ENCODE assay signal across 29 mouse cellular contexts in genomic region chr2:10265881-10266280, GRCm38 (mm10).
A peak's percentile ranks its signal among the peaks of the same experiment; 100 is the strongest.
DNase-seq lines count a peak whose midpoint lies in the region; ATAC-seq and TF ChIP-seq lines count a peak whose summit lies in the region.
"Had no signal": no experiment of that assay in that cellular context is flagged by ENCODE, and none has a peak within 500 bp of the region (broad histone marks: within the 10 kb centered on the region; RNA-seq: fewer than 3 reads in every experiment).

No protein-coding gene starts in this region.

- no peaks in the 10 kb centered on the region for H3K36me3 ChIP-seq in myocyte (ENCODE audit: control insufficient read depth, insufficient read depth)
- no peaks in the 10 kb centered on the region for H3K36me3 ChIP-seq in forebrain, embryonic 14.5 days (ENCODE audit: control insufficient read depth, insufficient read depth, low read length)
- H3K36me3 ChIP-seq: embryonic facial prominence, embryonic 10.5 days; heart, embryonic 12.5 days; hindbrain, embryonic 10.5 days; intestine, embryonic 15.5 days; limb, embryonic 12.5 days; midbrain, embryonic 10.5 days; neural tube, embryonic 15.5 days had no signal

- intact Hi-C loops in left cerebral cortex, postnatal 14 days (cut with DNase I), result no loop called here

- no peaks in the 10 kb centered on the region for H3K9me3 ChIP-seq in forebrain, embryonic 14.5 days (replicated peaks; ENCODE audit: control insufficient read depth, low read length)
- H3K9me3 ChIP-seq: embryonic facial prominence, embryonic 10.5 days; heart, embryonic 12.5 days; hindbrain, embryonic 10.5 days; intestine, embryonic 15.5 days; limb, embryonic 12.5 days; midbrain, embryonic 10.5 days; neural tube, embryonic 15.5 days had no signal

- H3K4me3 ChIP-seq in myocyte, result no peak overlapping the region
- no peak overlapping the region for H3K4me3 ChIP-seq in forebrain, embryonic 14.5 days (ENCODE audit: low read depth, low read length)
- H3K4me3 ChIP-seq: embryonic facial prominence, embryonic 10.5 days; heart, embryonic 12.5 days; hindbrain, embryonic 10.5 days; intestine, embryonic 15.5 days; layer of hippocampus, adult 2 months; limb, embryonic 12.5 days; midbrain, embryonic 10.5 days; neural tube, embryonic 15.5 days had no signal

- H3K4me2 ChIP-seq in myocyte (ENCODE audit: low read depth), result no peak overlapping the region
- no peak overlapping the region for H3K4me2 ChIP-seq in forebrain, embryonic 14.5 days (ENCODE audit: low read length)
- H3K4me2 ChIP-seq: heart, embryonic 12.5 days; intestine, embryonic 15.5 days; limb, embryonic 12.5 days; liver, embryonic 11.5 days; neural tube, embryonic 15.5 days had no signal

- ATAC-seq in forebrain, embryonic 14.5 days, result no peak
- ATAC-seq: forebrain, embryonic 16.5 days; hindbrain, embryonic 16.5 days; intestine, embryonic 15.5 days; liver, postnatal 0 days; lung, postnatal 0 days; Patski had no signal

- no peak overlapping the region for H3K9ac ChIP-seq in forebrain, embryonic 14.5 days (ENCODE audit: low read length)
- H3K9ac ChIP-seq: heart, embryonic 12.5 days; intestine, embryonic 15.5 days; limb, embryonic 12.5 days; liver, postnatal 0 days; neural tube, embryonic 15.5 days had no signal

- no peaks in the 10 kb centered on the region for H3K79me2 ChIP-seq in myocyte (ENCODE audit: control insufficient read depth, insufficient read depth)

- peak; percentile 38 to 47 for DNase-seq in frontal cortex, postnatal 36 days (ENCODE audit: low spot score in 2 of 2)
- no peak for DNase-seq in frontal cortex, postnatal 14 days (ENCODE audit: low spot score in 2 of 2)
- DNase-seq in left cerebral cortex, postnatal 14 days (ENCODE audit: low spot score in 2 of 2), result peak; percentile 33 to 60
- DNase-seq in left cerebral cortex, adult 11 months (ENCODE audit: low spot score), result no peak
- DNase-seq in NIH3T3 (ENCODE audit: low read depth), result peak; percentile 28
- DNase-seq in forebrain, embryonic 14.5 days (ENCODE audit: low spot score), result no peak
- DNase-seq: cerebellum, adult 11-12 months; cerebellum, postnatal 10 days; heart, adult 11 months; heart, postnatal 10 days; kidney, adult 9 months; kidney, postnatal 25 days; liver, postnatal 0 days; thymus, postnatal 14 days had no signal

- whole genome bisulfite sequencing in forebrain, embryonic 14.5 days, result 91% methylated on average over 5 of the region's 5 CpGs

- no peak overlapping the region for H3K27ac ChIP-seq in forebrain, embryonic 14.5 days (ENCODE audit: low read depth, low read length)
- H3K27ac ChIP-seq: embryonic facial prominence, embryonic 10.5 days; hindbrain, embryonic 10.5 days; intestine, embryonic 15.5 days; layer of hippocampus, adult 2 months; limb, embryonic 12.5 days; midbrain, embryonic 10.5 days; neural tube, embryonic 15.5 days; stomach, postnatal 0 days had no signal

- no peak overlapping the region for H3ac ChIP-seq in myocyte (ENCODE audit: control insufficient read depth, insufficient read length)

- peaks cover 3% of the 10 kb centered on the region; the same call in 1 of the 2 replicates for H3K4me1 ChIP-seq in forebrain, embryonic 14.5 days (ENCODE audit: control insufficient read depth, insufficient read depth, low read length)
- H3K4me1 ChIP-seq: intestine, embryonic 15.5 days had no signal

- TF ChIP-seq POLR2A in myocyte (IDR thresholded peaks at IDR 0.05; ENCODE audit: insufficient read length, low read depth), result no peak

- H3K27me3 ChIP-seq in myocyte (ENCODE audit: control insufficient read depth, insufficient read depth, insufficient read length), result no peaks in the 10 kb centered on the region
- no peaks in the 10 kb centered on the region for H3K27me3 ChIP-seq in forebrain, embryonic 14.5 days (replicated peaks; ENCODE audit: control insufficient read depth, insufficient read depth, low read length)
- H3K27me3 ChIP-seq: heart, embryonic 12.5 days; intestine, embryonic 15.5 days; limb, embryonic 12.5 days; neural tube, embryonic 15.5 days; Patski had no signal

TF ChIP-seq in myocyte, 11 proteins besides CTCF, POLR2A, EP300 and RAD21:
- TF ChIP-seq MYOD1 (IDR thresholded peaks at IDR 0.05; ENCODE audit: control insufficient read depth in 1 of 3, insufficient read length in 2 of 3, low read depth in 2 of 3) (peak in 2 of 3 experiments; percentile 9 to 43), CEBPB (IDR thresholded peaks at IDR 0.05; ENCODE audit: insufficient read depth, poor library complexity, severe bottlenecking) (no peak), USF1 (IDR thresholded peaks at IDR 0.05; ENCODE audit: low read depth) (no peak)

Comparison
In these comparisons a context has a peak if more than half of its experiments do, and no peak if none do; other contexts are left out.
1. DNase-seq: peak in frontal cortex, postnatal 36 days (2 of 2), left cerebral cortex, postnatal 14 days (2 of 2) and NIH3T3 (single experiment); none in frontal cortex, postnatal 14 days (0 of 2), left cerebral cortex, adult 11 months (single experiment) and forebrain, embryonic 14.5 days (single experiment).